ENCODE assay signal across 18 mouse cellular contexts in genomic region chr5:117269395-117269794, GRCm38 (mm10). TPM values are rescaled to one million over a fixed set of nuclear protein-coding genes. Genes with fewer than 3 reads are reported as not detected.
DNase-seq lines count a peak whose midpoint lies in the region; ATAC-seq and TF ChIP-seq lines count a peak whose summit lies in the region.
"Had no signal": no experiment of that assay in that cellular context is flagged by ENCODE, and none has a peak within 500 bp of the region (broad histone marks: within the 10 kb centered on the region; RNA-seq: fewer than 3 reads in every experiment).

No protein-coding gene starts in this region.

- no peaks in the 10 kb centered on the region for H3K36me3 ChIP-seq in intestine, embryonic 15.5 days
- peaks cover 41% of the 10 kb centered on the region; the same call in 1 of the 2 replicates for H3K36me3 ChIP-seq in intestine, postnatal 0 days (ENCODE audit: control insufficient read depth, insufficient read depth)
- peaks cover 17% of the 10 kb centered on the region for H3K36me3 ChIP-seq in midbrain, embryonic 10.5 days
- peaks cover 57% of the 10 kb centered on the region for H3K36me3 ChIP-seq in midbrain, embryonic 13.5 days
- H3K36me3 ChIP-seq: embryonic facial prominence, embryonic 10.5 days; embryonic facial prominence, embryonic 12.5 days; forebrain, embryonic 10.5 days had no signal

- no peaks in the 10 kb centered on the region for H3K9me3 ChIP-seq in intestine, embryonic 15.5 days
- no peaks in the 10 kb centered on the region for H3K9me3 ChIP-seq in intestine, postnatal 0 days (ENCODE audit: control insufficient read depth)
- no peaks in the 10 kb centered on the region for H3K9me3 ChIP-seq in midbrain, embryonic 10.5 days (replicated peaks)
- no peaks in the 10 kb centered on the region for H3K9me3 ChIP-seq in midbrain, embryonic 13.5 days
- H3K9me3 ChIP-seq: embryonic facial prominence, embryonic 10.5 days; embryonic facial prominence, embryonic 12.5 days; forebrain, embryonic 10.5 days; forebrain, embryonic 12.5 days had no signal

- no peaks in the 10 kb centered on the region for H3K4me1 ChIP-seq in intestine, embryonic 15.5 days (replicated peaks)
- no peaks in the 10 kb centered on the region for H3K4me1 ChIP-seq in intestine, postnatal 0 days (replicated peaks; ENCODE audit: control insufficient read depth, insufficient read depth, low read length)
- 0 out of 2 replicates have a peak, but pooled peaks cover 6% of the 10 kb centered on the region for H3K4me1 ChIP-seq in midbrain, embryonic 10.5 days
- H3K4me1 ChIP-seq in midbrain, embryonic 13.5 days (replicated peaks): no peaks in the 10 kb centered on the region
- H3K4me1 ChIP-seq: embryonic facial prominence, embryonic 12.5 days; forebrain, embryonic 12.5 days had no signal

- no peak overlapping the region for H3K9ac ChIP-seq in intestine, embryonic 15.5 days
- no peak overlapping the region for H3K9ac ChIP-seq in intestine, postnatal 0 days (ENCODE audit: low read depth, low read length)
- no peak overlapping the region for H3K9ac ChIP-seq in midbrain, embryonic 13.5 days (replicated peaks)
- H3K9ac ChIP-seq: embryonic facial prominence, embryonic 12.5 days; forebrain, embryonic 12.5 days had no signal

- no peak overlapping the region for H3K4me2 ChIP-seq in intestine, embryonic 15.5 days (replicated peaks)
- H3K4me2 ChIP-seq in intestine, postnatal 0 days (replicated peaks; ENCODE audit: low read depth): no peak overlapping the region
- H3K4me2 ChIP-seq in midbrain, embryonic 13.5 days (replicated peaks): no peak overlapping the region
- H3K4me2 ChIP-seq: embryonic facial prominence, embryonic 12.5 days; forebrain, embryonic 12.5 days had no signal

- no peak overlapping the region for H3K4me3 ChIP-seq in intestine, embryonic 15.5 days (replicated peaks)
- no peak overlapping the region for H3K4me3 ChIP-seq in intestine, postnatal 0 days (ENCODE audit: low read depth, low read length)
- H3K4me3 ChIP-seq in midbrain, embryonic 10.5 days: no peak overlapping the region
- no peak overlapping the region for H3K4me3 ChIP-seq in midbrain, embryonic 13.5 days (replicated peaks)
- H3K4me3 ChIP-seq: embryonic facial prominence, embryonic 10.5 days; embryonic facial prominence, embryonic 12.5 days; forebrain, embryonic 10.5 days; forebrain, embryonic 12.5 days had no signal

- no peaks in the 10 kb centered on the region for H3K27me3 ChIP-seq in intestine, embryonic 15.5 days (replicated peaks)
- H3K27me3 ChIP-seq in intestine, postnatal 0 days (replicated peaks; ENCODE audit: control insufficient read depth, insufficient read depth, low read length): no peaks in the 10 kb centered on the region
- H3K27me3 ChIP-seq in midbrain, embryonic 10.5 days (ENCODE audit: low read depth, poor library complexity, severe bottlenecking): no peaks in the 10 kb centered on the region
- H3K27me3 ChIP-seq in midbrain, embryonic 13.5 days: no peaks in the 10 kb centered on the region
- H3K27me3 ChIP-seq: embryonic facial prominence, embryonic 12.5 days; forebrain, embryonic 12.5 days had no signal

- H3K27ac ChIP-seq in intestine, embryonic 15.5 days: no peak overlapping the region
- H3K27ac ChIP-seq in intestine, postnatal 0 days (ENCODE audit: low read depth, low read length): no peak overlapping the region
- 0 out of 2 replicates have a peak overlapping the region, but pooled peaks have one; percentile 13 for H3K27ac ChIP-seq in midbrain, embryonic 10.5 days (replicated peaks)
- no peak overlapping the region for H3K27ac ChIP-seq in midbrain, embryonic 13.5 days
- H3K27ac ChIP-seq: embryonic facial prominence, embryonic 10.5 days; embryonic facial prominence, embryonic 12.5 days; forebrain, embryonic 10.5 days; forebrain, embryonic 12.5 days had no signal

- 94% methylated on average over 12 of the region's 12 CpGs for WGBS in intestine, embryonic 15.5 days
- WGBS in intestine, postnatal 0 days: 84% methylated on average over 12 of the region's 12 CpGs
- 95% methylated on average over 12 of the region's 12 CpGs for WGBS in midbrain, embryonic 10.5 days
- 97% methylated on average over 12 of the region's 12 CpGs for WGBS in midbrain, embryonic 13.5 days

- DNase-seq in midbrain, embryonic 10.5 days (ENCODE audit: low spot score): no peak
- DNase-seq: adrenal gland, adult 2 months; adrenal gland, postnatal 10 days; adrenal gland, postnatal 25 days; cerebellum, adult 11 months; cerebellum, adult 8-10 months had no signal

- ATAC-seq in intestine, embryonic 15.5 days: peak; percentile 39; the same call in 1 of the 2 replicates
- ATAC-seq in intestine, postnatal 0 days: no peak
- no peak for ATAC-seq in midbrain, embryonic 13.5 days
- 0 out of 2 replicates have a peak, but pooled peaks have one; percentile 26 for ATAC-seq in megakaryocyte, adult 5-6 weeks (ENCODE audit: poor library complexity, severe bottlenecking)
- ATAC-seq in megakaryocyte-erythroid progenitor cell, adult 5-6 weeks (replicated peaks; ENCODE audit: low FRiP score, low TSS enrichment, poor library complexity, severe bottlenecking): no peak
- ATAC-seq in erythroid progenitor cell, adult 5-6 weeks (replicated peaks; ENCODE audit: low FRiP score, poor library complexity, severe bottlenecking): no peak
- ATAC-seq: forebrain, embryonic 14.5 days; forebrain, embryonic 16.5 days had no signal

- TF ChIP-seq CTCF in intestine, postnatal 0 days (IDR thresholded peaks at IDR 0.05; ENCODE audit: low read depth): no peak

RNA-seq across cellular contexts. Expression of gene Pebp1, which starts 18.0 kb away (rescaled TPM):
- polyA plus RNA-seq in intestine, embryonic 15.5 days (2015; fragmentation: Nextera tagmentation; extraction: Ambion mirVana): 659 and 723 TPM in 2 replicates
- polyA plus RNA-seq in intestine, postnatal 0 days (2015; fragmentation: Nextera tagmentation; extraction: Ambion mirVana): 258 and 267 TPM in 2 replicates
- polyA plus RNA-seq in midbrain, embryonic 10.5 days (2016; fragmentation: Nextera tagmentation; extraction: Ambion mirVana): 946 and 962 TPM in 2 replicates
- polyA plus RNA-seq in midbrain, embryonic 13.5 days (2015; fragmentation: Nextera tagmentation; extraction: Ambion mirVana): 1,014 and 1,066 TPM in 2 replicates
- 63.2 and 65.1 TPM in 2 replicates for total RNA-seq in megakaryocyte, adult 5-6 weeks (2015)
- 29.2 and 32.2 TPM in 2 replicates for total RNA-seq in megakaryocyte, adult 5-6 weeks (2017)
- total RNA-seq in megakaryocyte-erythroid progenitor cell, adult 5-6 weeks (2014; fragmentation: Nextera tagmentation): 394 and 495 TPM in 2 replicates
- 135 and 142 TPM in 2 replicates for total RNA-seq in megakaryocyte-erythroid progenitor cell, adult 5-6 weeks (2017)
- 31.4 and 46.9 TPM in 2 replicates for total RNA-seq in erythroid progenitor cell, adult 5-6 weeks (2015; ENCODE audit: low replicate concordance)
- total RNA-seq in erythroid progenitor cell, adult 5-6 weeks (2017; ENCODE audit: low replicate concordance): 11.6 and 17.5 TPM in 2 replicates

RNA-seq across cellular contexts. Expression of gene Vsig10, which starts 49.5 kb away (rescaled TPM):
- polyA plus RNA-seq in intestine, embryonic 15.5 days (2015; fragmentation: Nextera tagmentation; extraction: Ambion mirVana): 14.1 and 16.8 TPM in 2 replicates
- polyA plus RNA-seq in intestine, postnatal 0 days (2015; fragmentation: Nextera tagmentation; extraction: Ambion mirVana): 13.9 and 14.9 TPM in 2 replicates
- 2.7 and 4.0 TPM in 2 replicates for polyA plus RNA-seq in midbrain, embryonic 10.5 days (2016; fragmentation: Nextera tagmentation; extraction: Ambion mirVana)
- polyA plus RNA-seq in midbrain, embryonic 13.5 days (2015; fragmentation: Nextera tagmentation; extraction: Ambion mirVana): 2.3 TPM in 2 replicates
- total RNA-seq in megakaryocyte, adult 5-6 weeks (2015): 1.4 and 3.9 TPM in 2 replicates
- 0.94 and 2.0 TPM in 2 replicates for total RNA-seq in megakaryocyte, adult 5-6 weeks (2017)
- total RNA-seq in megakaryocyte-erythroid progenitor cell, adult 5-6 weeks (2014; fragmentation: Nextera tagmentation): 1.6 and 2.5 TPM in 2 replicates
- 1.4 and 2.2 TPM in 2 replicates for total RNA-seq in megakaryocyte-erythroid progenitor cell, adult 5-6 weeks (2017)
- total RNA-seq in erythroid progenitor cell, adult 5-6 weeks (2015; ENCODE audit: low replicate concordance): not detected in 2 replicates
- 0.98 TPM in 1 of 2 replicates, not detected in the other for total RNA-seq in erythroid progenitor cell, adult 5-6 weeks (2017; ENCODE audit: low replicate concordance)

Comparison
In these comparisons a context has a peak if more than half of its experiments do, and no peak if none do; other contexts are left out.
1. ATAC-seq: peak in intestine, embryonic 15.5 days (single experiment) and megakaryocyte, adult 5-6 weeks (single experiment); none in intestine, postnatal 0 days (single experiment), midbrain, embryonic 13.5 days (single experiment), megakaryocyte-erythroid progenitor cell, adult 5-6 weeks (single experiment) and erythroid progenitor cell, adult 5-6 weeks (single experiment).